Mouse (Mus musculus): ENCODE results near the gene Gm21103. TPM values are rescaled to one million over a fixed set of nuclear protein-coding genes. Genes with fewer than 3 reads are reported as not detected.

Gene Gm21103
- polyA plus RNA-seq (2015; fragmentation: Nextera tagmentation; extraction: Ambion mirVana): not detected in 2 replicates

GRCm38 (mm10) chr14:6304743-6305142, at the start of gene Gm21103:
Gene Gm21103 (minus strand): TSS chr14:6304843.

GRCm38 (mm10) chr14:6343578-6343977, 38.9 kb upstream of the Gm21103 start, which contains the start of gene Gm3618:
Gene Gm3618 (minus strand): TSS chr14:6343678.

GRCm38 (mm10) chr14:6286931-6287715, 17.5 kb downstream of the Gm21103 start, which contains the start of gene Gm3411:
Gene Gm3411 (minus strand): TSS chr14:6287250.

Other genes starting within 250 kb of the Gm21103 start
- not detected in 2 replicates for gene Gm6337, start 246.6 kb downstream of the Gm21103 start, polyA plus RNA-seq (2015; fragmentation: Nextera tagmentation; extraction: Ambion mirVana)
- gene Gm8206, start 210.9 kb downstream of the Gm21103 start, polyA plus RNA-seq (2015; fragmentation: Nextera tagmentation; extraction: Ambion mirVana): not detected in 2 replicates
- gene Gm3468, start 196.2 kb downstream of the Gm21103 start, polyA plus RNA-seq (2015; fragmentation: Nextera tagmentation; extraction: Ambion mirVana): 0.23 and 0.47 TPM in 2 replicates
- not detected in 2 replicates for gene Gm3476, start 179.0 kb downstream of the Gm21103 start, polyA plus RNA-seq (2015; fragmentation: Nextera tagmentation; extraction: Ambion mirVana)
- gene Gm21560, start 85.6 kb downstream of the Gm21103 start, polyA plus RNA-seq (2015; fragmentation: Nextera tagmentation; extraction: Ambion mirVana): not detected in 2 replicates
- gene Gm3411, start 17.6 kb downstream of the Gm21103 start, polyA plus RNA-seq (2015; fragmentation: Nextera tagmentation; extraction: Ambion mirVana): 0.19 TPM in 1 of 2 replicates, not detected in the other
- not detected in 2 replicates for gene Gm3618, start 38.8 kb upstream of the Gm21103 start, polyA plus RNA-seq (2015; fragmentation: Nextera tagmentation; extraction: Ambion mirVana)
- gene Gm16440, start 85.5 kb upstream of the Gm21103 start, polyA plus RNA-seq (2015; fragmentation: Nextera tagmentation; extraction: Ambion mirVana): not detected in 2 replicates
- gene Gm3591, start 107.6 kb upstream of the Gm21103 start, polyA plus RNA-seq (2015; fragmentation: Nextera tagmentation; extraction: Ambion mirVana): not detected in 2 replicates
- not detected in 2 replicates for gene Gm3594, start 139.8 kb upstream of the Gm21103 start, polyA plus RNA-seq (2015; fragmentation: Nextera tagmentation; extraction: Ambion mirVana)
- not detected in 2 replicates for gene Gm8356, start 232.4 kb upstream of the Gm21103 start, polyA plus RNA-seq (2015; fragmentation: Nextera tagmentation; extraction: Ambion mirVana)